Mouse (Mus musculus): ENCODE measurements around the gene Mrpl18. TPM values are rescaled to one million over a fixed set of nuclear protein-coding genes. Genes with fewer than 3 reads are reported as not detected.
"Not testable (repeated sequence)": the region's sequence is repeated elsewhere in the genome, so short reads cannot be mapped to it uniquely, and the experiment has no call there.

Mrpl18 gene
- total and polyA plus RNA-seq, 2 experiments: 41.2 to 54.6 TPM

GRCm38 (mm10) chr17:12937412-12937970 is 21.3 kb upstream of the Mrpl18 start:
- Histone ChIP-seq H3K4me1 (ENCODE audit: control insufficient read depth, insufficient read depth, low read length) (peaks cover 15% of the 10 kb centered on the region), H3K79me2 (ENCODE audit: control insufficient read depth, insufficient read depth, low read length) (no peaks in the 10 kb centered on the region; the same call in 1 of the 2 replicates), H3K27me3 (ENCODE audit: control insufficient read depth, insufficient read depth, low read length) (no peaks in the 10 kb centered on the region), H3K36me3 (ENCODE audit: control insufficient read depth, insufficient read depth, low read length) (peaks cover 6% of the 10 kb centered on the region; the same call in 1 of the 2 replicates), H3K9ac (ENCODE audit: low read depth, low read length) (no peak overlapping the region), H3K4me3 (ENCODE audit: insufficient read depth, low read depth, low read length) (no peak overlapping the region), H3K27ac (replicated peaks; ENCODE audit: insufficient read depth, low read depth, low read length) (peak overlapping the region; percentile 74)
- no peak for TF ChIP-seq CTCF (IDR thresholded peaks at IDR 0.05; ENCODE audit: low read depth, low read length)
- TF ChIP-seq POLR2A (IDR thresholded peaks at IDR 0.05; ENCODE audit: extremely low read depth, insufficient read depth, low read length): no peak
- DNase-seq (ENCODE audit: extremely low read depth, low read depth, low spot score): peak; percentile 97
- WGBS: 21% methylated on average over 2 of the region's 2 CpGs

GRCm38 (mm10) chr17:12935719-12936118 is 19.6 kb upstream of the Mrpl18 start:
- Histone ChIP-seq H3K27ac (replicated peaks; ENCODE audit: insufficient read depth, low read depth, low read length) (peak overlapping the region; percentile 85), H3K9ac (ENCODE audit: low read depth, low read length) (no peak overlapping the region), H3K4me1 (ENCODE audit: control insufficient read depth, insufficient read depth, low read length) (peaks cover 17% of the 10 kb centered on the region), H3K27me3 (ENCODE audit: control insufficient read depth, insufficient read depth, low read length) (no peaks in the 10 kb centered on the region), H3K79me2 (ENCODE audit: control insufficient read depth, insufficient read depth, low read length) (no peaks in the 10 kb centered on the region; the same call in 1 of the 2 replicates), H3K4me3 (ENCODE audit: insufficient read depth, low read depth, low read length) (no peak overlapping the region), H3K36me3 (ENCODE audit: control insufficient read depth, insufficient read depth, low read length) (peaks cover 6% of the 10 kb centered on the region; the same call in 1 of the 2 replicates)
- WGBS: 15% methylated on average over 4 of the region's 4 CpGs
- no peak for TF ChIP-seq CTCF (IDR thresholded peaks at IDR 0.05; ENCODE audit: low read depth, low read length)
- no peak for TF ChIP-seq POLR2A (IDR thresholded peaks at IDR 0.05; ENCODE audit: extremely low read depth, insufficient read depth, low read length)
- peak; percentile 93 for DNase-seq (ENCODE audit: extremely low read depth, low read depth, low spot score)

- DNase-seq (ENCODE audit: extremely low read depth, low read depth, low spot score); H3K27me3 ChIP-seq (ENCODE audit: control insufficient read depth, insufficient read depth, low read length); H3K9ac ChIP-seq (ENCODE audit: low read depth, low read length); H3K4me3 ChIP-seq (ENCODE audit: insufficient read depth, low read depth, low read length); H3K79me2 ChIP-seq (ENCODE audit: control insufficient read depth, insufficient read depth, low read length): not testable (repeated sequence)
- WGBS: 89% methylated on average over 5 of the region's 5 CpGs
- Histone ChIP-seq H3K4me1 (ENCODE audit: control insufficient read depth, insufficient read depth, low read length) (peaks cover 30% of the 10 kb centered on the region), H3K36me3 (ENCODE audit: control insufficient read depth, insufficient read depth, low read length) (peaks cover 15% of the 10 kb centered on the region), H3K27ac (replicated peaks; ENCODE audit: insufficient read depth, low read depth, low read length) (peak overlapping the region; percentile 64)
Observed at GRCm38 (mm10) chr17:12931576-12931975, 15.4 kb upstream of the Mrpl18 start.

GRCm38 (mm10) chr17:12925703-12926180 is 9.6 kb upstream of the Mrpl18 start:
- 25% methylated on average over 8 of the region's 8 CpGs for WGBS
- TF ChIP-seq CTCF (IDR thresholded peaks at IDR 0.05; ENCODE audit: low read depth, low read length) (no peak), POLR2A (IDR thresholded peaks at IDR 0.05; ENCODE audit: extremely low read depth, insufficient read depth, low read length) (no peak)
- H3K27ac ChIP-seq (replicated peaks; ENCODE audit: insufficient read depth, low read depth, low read length): peak overlapping the region; percentile 90
- no peaks in the 10 kb centered on the region for H3K79me2 ChIP-seq (ENCODE audit: control insufficient read depth, insufficient read depth, low read length)
- no peak overlapping the region for H3K4me3 ChIP-seq (ENCODE audit: insufficient read depth, low read depth, low read length)
- H3K4me1 ChIP-seq (ENCODE audit: control insufficient read depth, insufficient read depth, low read length): peaks cover 28% of the 10 kb centered on the region
- no peak overlapping the region for H3K9ac ChIP-seq (ENCODE audit: low read depth, low read length)
- peak; percentile 93 for DNase-seq (ENCODE audit: extremely low read depth, low read depth, low spot score)
- peaks cover 45% of the 10 kb centered on the region for H3K36me3 ChIP-seq (ENCODE audit: control insufficient read depth, insufficient read depth, low read length)
- no peaks in the 10 kb centered on the region for H3K27me3 ChIP-seq (ENCODE audit: control insufficient read depth, insufficient read depth, low read length)

- DNase-seq (ENCODE audit: extremely low read depth, low read depth, low spot score): peak; percentile 100
- peaks cover 24% of the 10 kb centered on the region for H3K4me1 ChIP-seq (ENCODE audit: control insufficient read depth, insufficient read depth, low read length)
- no peaks in the 10 kb centered on the region for H3K27me3 ChIP-seq (ENCODE audit: control insufficient read depth, insufficient read depth, low read length)
- no peak overlapping the region for H3K9ac ChIP-seq (ENCODE audit: low read depth, low read length)
- TF ChIP-seq POLR2A (IDR thresholded peaks at IDR 0.05; ENCODE audit: extremely low read depth, insufficient read depth, low read length) (no peak), CTCF (IDR thresholded peaks at IDR 0.05; ENCODE audit: low read depth, low read length) (no peak)
- H3K4me3 ChIP-seq (ENCODE audit: insufficient read depth, low read depth, low read length): no peak overlapping the region
- 23% methylated on average over 3 of the region's 3 CpGs for WGBS
- H3K27ac ChIP-seq (replicated peaks; ENCODE audit: insufficient read depth, low read depth, low read length): peak overlapping the region; percentile 32; the same call in 1 of the 2 replicates
- H3K36me3 ChIP-seq (ENCODE audit: control insufficient read depth, insufficient read depth, low read length): peaks cover 52% of the 10 kb centered on the region
- H3K79me2 ChIP-seq (ENCODE audit: control insufficient read depth, insufficient read depth, low read length): no peaks in the 10 kb centered on the region
Observed at GRCm38 (mm10) chr17:12925001-12925400, 8.9 kb upstream of the Mrpl18 start.

GRCm38 (mm10) chr17:12921073-12921472 is 4.9 kb upstream of the Mrpl18 start:
- WGBS: 67% methylated on average over 1 of the region's 1 CpGs
- H3K36me3 ChIP-seq (ENCODE audit: control insufficient read depth, insufficient read depth, low read length): peaks cover 54% of the 10 kb centered on the region

More at GRCm38 (mm10) chr17:12921073-12921472, 4.9 kb upstream of the Mrpl18 start:
- Histone ChIP-seq H3K4me1 (ENCODE audit: control insufficient read depth, insufficient read depth, low read length) (peaks cover 13% of the 10 kb centered on the region), H3K4me3 (ENCODE audit: insufficient read depth, low read depth, low read length) (no peak overlapping the region), H3K79me2 (ENCODE audit: control insufficient read depth, insufficient read depth, low read length) (no peaks in the 10 kb centered on the region; the same call in 1 of the 2 replicates), H3K27me3 (ENCODE audit: control insufficient read depth, insufficient read depth, low read length) (no peaks in the 10 kb centered on the region), H3K9ac (ENCODE audit: low read depth, low read length) (no peak overlapping the region), H3K27ac (replicated peaks; ENCODE audit: insufficient read depth, low read depth, low read length) (no peak overlapping the region)
- DNase-seq (ENCODE audit: extremely low read depth, low read depth, low spot score): peak; percentile 45
- no peak for TF ChIP-seq POLR2A (IDR thresholded peaks at IDR 0.05; ENCODE audit: extremely low read depth, insufficient read depth, low read length)
- TF ChIP-seq CTCF (IDR thresholded peaks at IDR 0.05; ENCODE audit: low read depth, low read length): no peak
